Mouse (Mus musculus) midbrain, postnatal 0 days (tissue): ENCODE measurements at regions not wholly inside any gene's neighbourhood (a gene's known extent, or its start where the extent isn't known, plus 50 kb on each side); places are given as distances from the start of the nearest gene placed in this dataset.

ENCODE experiments used
- ATAC-seq: fragments of 200-750 bp; cut with Nextera tagmentation; 2 replicates; pipeline ENCODE4 v1.8.0; 2017; ENCODE audit warnings: moderate number of reproducible peaks, mild to moderate bottlenecking, moderate TSS enrichment, moderate library complexity; ENCODE audit not compliant: low FRiP score
- DNase-seq: peaks from one replicate; pipeline ENCODE4 v3.0.0-alpha.2; 2015; ENCODE audit warnings: low spot score
- H3K27ac ChIP-seq: fragments of 300-500 bp; sonication (generic); 2 replicates; pipeline ENCODE4 v1.5.1; 2014; ENCODE audit warnings: low read depth, mild to moderate bottlenecking, low read length, mixed read lengths
- H3K27me3 ChIP-seq: fragments of 300-500 bp; sonication (generic); 2 replicates; pipeline ENCODE4 v1.6.1; 2014; ENCODE audit warnings: low read length, control low read depth, mixed read lengths; ENCODE audit not compliant: insufficient read depth
- H3K36me3 ChIP-seq: fragments of 300-500 bp; sonication (generic); 2 replicates; pipeline ENCODE4 v1.6.1; 2014; ENCODE audit warnings: low read length, control low read depth, mixed read lengths; ENCODE audit not compliant: insufficient read depth
- H3K4me1 ChIP-seq: fragments of 300-500 bp; sonication (generic); 2 replicates; pipeline ENCODE4 v1.6.1; 2014; ENCODE audit warnings: mild to moderate bottlenecking, control low read depth, antibody characterized with exemption, low read length, mixed read lengths; ENCODE audit not compliant: insufficient read depth
- H3K4me2 ChIP-seq: fragments of 300-500 bp; sonication (generic); 2 replicates; pipeline ENCODE4 v1.6.1; 2014; ENCODE audit warnings: low read depth, mild to moderate bottlenecking, low read length, mixed read lengths; ENCODE audit not compliant: poor library complexity, severe bottlenecking
- H3K4me3 ChIP-seq: fragments of 300-500 bp; sonication (generic); 2 replicates; pipeline ENCODE4 v1.5.1; 2014; ENCODE audit warnings: low read depth, mild to moderate bottlenecking, low read length, moderate library complexity
- H3K9ac ChIP-seq: fragments of 300-500 bp; sonication (generic); replicated peaks from 2 replicates; pipeline ENCODE4 v1.6.1; 2014; ENCODE audit warnings: mild to moderate bottlenecking, low read length, moderate library complexity, mixed read lengths; ENCODE audit not compliant: poor library complexity, severe bottlenecking
- H3K9me3 ChIP-seq: fragments of 300-500 bp; sonication (generic); 2 replicates; pipeline ENCODE4 v1.6.1; 2016; ENCODE audit warnings: low read length, control low read depth
- CTCF ChIP-seq: IDR thresholded peaks from 2 replicates; pipeline ENCODE4 v1.5.1; 2016; ENCODE audit warnings: antibody characterized with exemption, mild to moderate bottlenecking
- WGBS: fragments of 180-500 bp; shearing (Covaris S2); extraction: QIAGEN DNeasy Blood & Tissue Kit; methylation state at CpG from one replicate; pipeline ENCODE4 v1.1.7; 2014; 5-methylcytosine and 5-hydroxymethylcytosine counted together

DNA sequence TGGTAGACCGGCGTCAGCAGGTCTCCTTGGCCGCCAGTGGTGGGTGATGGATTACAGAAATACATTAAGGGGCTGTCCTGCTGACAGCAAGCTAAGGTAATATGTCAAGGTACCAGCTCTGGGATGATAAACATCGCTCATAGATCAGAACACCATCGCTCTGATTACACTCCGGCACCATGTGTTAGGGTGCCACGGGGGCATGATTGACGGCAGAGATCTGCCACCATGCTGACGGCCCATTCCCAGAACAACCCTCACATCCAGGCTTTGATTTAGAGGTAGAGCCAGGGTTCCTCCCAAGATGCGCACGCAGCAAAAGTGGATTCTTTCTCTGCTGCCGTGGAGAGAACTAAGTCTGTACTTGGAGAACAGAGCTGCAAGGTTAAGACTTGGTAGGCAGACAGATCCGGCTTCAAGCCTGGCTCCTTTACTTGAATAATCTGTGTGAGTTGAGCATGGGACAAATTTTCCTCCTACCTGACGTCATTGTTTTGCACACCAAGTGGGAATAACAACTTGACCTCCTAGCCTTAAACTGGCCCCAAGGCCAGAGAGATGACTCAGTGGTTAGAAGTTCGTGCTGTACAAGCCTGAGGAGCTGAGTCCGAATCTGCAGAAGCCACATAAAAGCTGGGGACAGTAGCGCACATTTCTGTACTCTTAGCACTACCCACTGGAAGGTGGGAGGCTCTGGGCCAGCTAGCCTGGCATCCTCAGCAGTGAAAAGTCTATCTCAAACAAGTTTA lies 144.0 kb downstream of the Rplp1 start:
- H3K27me3 ChIP-seq: no peaks in the 10 kb centered on the region
- no peak overlapping the region for H3K9ac ChIP-seq
- TF ChIP-seq CTCF: no peak
- DNase-seq: no peak
- H3K4me3 ChIP-seq: no peak overlapping the region
- no peaks in the 10 kb centered on the region for H3K4me1 ChIP-seq
- H3K4me2 ChIP-seq: no peak overlapping the region
- no peak for ATAC-seq
- 88% methylated on average over 17 of the region's 17 CpGs for WGBS
- no peak overlapping the region for H3K27ac ChIP-seq
- H3K36me3 ChIP-seq: no peaks in the 10 kb centered on the region
- H3K9me3 ChIP-seq: no peaks in the 10 kb centered on the region

DNA sequence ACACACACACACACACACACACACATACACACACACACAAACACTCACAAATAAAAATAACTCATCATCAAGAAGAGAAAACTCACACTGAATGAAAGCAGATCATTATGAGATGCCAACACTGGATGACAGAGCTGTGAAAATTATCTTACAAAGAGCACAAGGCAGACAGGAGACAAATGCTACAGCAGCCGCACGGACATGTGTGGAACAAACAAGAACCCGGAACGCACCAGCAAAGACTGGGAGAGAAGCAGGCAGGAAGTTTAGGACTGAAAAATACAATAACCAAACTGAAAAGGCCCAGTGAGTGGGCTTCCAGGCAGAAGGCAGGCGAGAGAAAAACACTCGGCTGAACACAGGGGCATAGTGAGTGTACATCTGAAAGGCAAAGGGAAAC lies 148.2 kb downstream of the Rplp1 start:
- ATAC-seq (no peak), DNase-seq (no peak)
- TF ChIP-seq CTCF: no peak

DNA sequence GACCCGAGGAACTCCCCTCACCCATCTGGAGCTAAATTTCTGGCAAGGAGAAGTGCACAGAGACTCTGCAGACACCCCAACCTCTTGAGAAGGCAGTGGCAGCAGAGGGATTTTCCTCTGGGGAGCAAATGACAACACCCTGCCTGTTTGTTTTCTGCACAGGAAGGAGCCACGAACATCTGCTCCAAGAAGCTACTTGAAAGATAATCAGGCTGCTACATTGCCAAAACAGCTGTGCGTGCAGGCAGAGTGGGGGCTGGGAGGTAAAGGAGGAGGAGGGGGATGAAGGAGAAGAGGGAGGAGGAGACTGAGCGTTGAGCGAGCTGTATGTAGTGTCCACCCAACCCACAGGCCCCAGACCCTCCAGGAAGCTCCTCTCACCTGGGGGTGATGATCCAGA lies 149.0 kb downstream of the Rplp1 start:
- ATAC-seq: no peak
- TF ChIP-seq CTCF: no peak
- no peak overlapping the region for H3K4me2 ChIP-seq

More for the DNA sequence above, 148.2 kb downstream of the Rplp1 start:
- no peak overlapping the region for H3K4me2 ChIP-seq
- no peak overlapping the region for H3K9ac ChIP-seq
- no peak overlapping the region for H3K27ac ChIP-seq
- no peaks in the 10 kb centered on the region for H3K36me3 ChIP-seq
- H3K9me3 ChIP-seq: no peaks in the 10 kb centered on the region
- H3K4me3 ChIP-seq: no peak overlapping the region
- no peaks in the 10 kb centered on the region for H3K27me3 ChIP-seq
- H3K4me1 ChIP-seq: no peaks in the 10 kb centered on the region
- WGBS: 76% methylated on average over 6 of the region's 6 CpGs

DNA sequence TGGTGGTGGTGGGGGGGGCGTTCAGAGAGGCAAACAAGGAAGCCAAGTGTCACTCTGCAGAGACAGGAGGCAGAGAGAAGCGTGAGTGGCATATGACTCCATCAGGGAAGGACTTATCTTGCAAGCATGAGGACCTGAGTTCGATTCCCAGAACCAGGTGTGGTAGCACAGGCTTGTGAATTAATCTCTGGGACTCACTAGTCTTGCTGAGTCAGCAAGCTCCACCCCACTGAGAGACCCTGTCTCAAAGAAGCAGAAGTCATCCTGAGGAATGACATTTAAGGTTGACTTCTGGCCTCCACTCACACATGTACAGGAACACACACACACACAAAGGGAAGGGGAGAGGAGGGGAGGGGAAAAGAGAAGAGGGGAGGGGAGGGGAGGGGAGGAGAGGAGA lies 156.5 kb downstream of the Rplp1 start:
- TF ChIP-seq CTCF: no peak
- H3K4me2 ChIP-seq: no peak overlapping the region
- no peaks in the 10 kb centered on the region for H3K9me3 ChIP-seq
- no peaks in the 10 kb centered on the region for H3K27me3 ChIP-seq
- H3K36me3 ChIP-seq: no peaks in the 10 kb centered on the region
- no peak overlapping the region for H3K27ac ChIP-seq
- DNase-seq (no peak), ATAC-seq (no peak)
- WGBS: 93% methylated on average over 3 of the region's 3 CpGs
- H3K4me3 ChIP-seq: no peak overlapping the region
- no peak overlapping the region for H3K9ac ChIP-seq
- peaks cover 8% of the 10 kb centered on the region for H3K4me1 ChIP-seq

More for the DNA sequence above, 149.0 kb downstream of the Rplp1 start:
- Histone ChIP-seq H3K27me3 (no peaks in the 10 kb centered on the region), H3K9ac (no peak overlapping the region), H3K4me1 (no peaks in the 10 kb centered on the region), H3K9me3 (no peaks in the 10 kb centered on the region), H3K4me3 (no peak overlapping the region), H3K36me3 (no peaks in the 10 kb centered on the region), H3K27ac (no peak overlapping the region)
- DNase-seq: peak; percentile 16
- 54% methylated on average over 5 of the region's 5 CpGs for WGBS

DNA sequence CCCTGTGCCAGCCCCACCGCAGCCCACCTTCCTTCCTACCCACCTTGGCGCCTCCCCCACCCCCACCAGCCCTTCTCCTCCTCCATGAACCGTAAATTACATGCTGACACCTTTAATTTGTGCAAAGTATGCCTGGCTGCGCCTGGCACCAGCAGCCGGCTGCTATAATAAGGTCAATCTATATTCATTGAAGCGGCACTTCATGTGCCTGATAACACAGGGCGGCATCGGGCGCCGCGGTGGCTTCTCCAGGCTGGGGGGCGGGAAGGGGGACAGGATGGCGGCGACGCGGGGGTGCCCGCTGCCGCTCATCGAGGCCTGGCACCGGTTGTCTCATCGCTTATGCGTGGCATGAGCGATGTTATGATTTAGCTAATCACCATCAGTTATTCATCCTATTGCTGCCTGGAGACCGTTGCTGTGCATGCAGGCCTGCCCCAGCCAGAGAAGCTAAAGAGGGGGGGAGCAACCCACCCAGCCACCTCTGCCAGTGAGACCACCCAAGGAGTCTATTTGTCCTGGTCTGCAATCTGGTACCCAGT lies 157.5 kb downstream of the Rplp1 start:
- 23% methylated on average over 22 of the region's 24 CpGs for WGBS
- Histone ChIP-seq H3K9me3 (no peaks in the 10 kb centered on the region), H3K27me3 (no peaks in the 10 kb centered on the region), H3K36me3 (no peaks in the 10 kb centered on the region), H3K4me1 (peaks cover 8% of the 10 kb centered on the region), H3K4me2 (no peak overlapping the region), H3K9ac (0 out of 2 replicates have a peak overlapping the region, but pooled peaks have one; percentile 24), H3K4me3 (no peak overlapping the region), H3K27ac (peak overlapping the region; percentile 62)
- ATAC-seq: peak; percentile 66
- TF ChIP-seq CTCF: no peak
- peak; percentile 88 for DNase-seq

DNA sequence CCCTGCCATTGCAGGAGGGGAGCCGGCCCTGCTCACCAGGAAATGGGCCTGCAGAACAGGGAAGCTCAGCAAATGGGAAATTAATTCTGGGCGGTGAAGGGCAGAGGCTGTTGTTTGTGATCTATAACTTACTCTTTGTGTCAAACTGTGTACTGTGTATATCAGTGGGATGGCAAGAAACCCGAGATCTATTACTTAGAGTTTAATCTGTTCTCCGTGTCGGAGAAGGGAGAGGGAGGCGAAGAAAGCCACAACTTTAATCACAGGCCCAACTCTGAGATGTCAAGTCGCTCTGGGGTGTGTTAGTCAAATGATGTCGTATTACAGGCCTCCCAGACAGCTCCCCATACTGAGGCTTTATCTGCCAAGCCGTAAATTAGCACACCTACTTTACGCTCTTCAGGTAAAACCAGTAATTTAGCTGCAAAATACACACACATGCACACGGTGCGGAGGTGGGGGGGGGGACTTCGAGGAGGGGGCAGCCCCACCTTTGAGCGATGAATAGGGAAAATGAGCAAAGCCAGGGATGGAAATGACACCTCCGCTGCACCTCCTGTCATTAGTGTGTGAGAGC lies 158.0 kb downstream of the Rplp1 start:
- WGBS: 56% methylated on average over 15 of the region's 15 CpGs
- no peaks in the 10 kb centered on the region for H3K36me3 ChIP-seq
- peak overlapping the region; percentile 62 for H3K27ac ChIP-seq
- TF ChIP-seq CTCF: no peak
- no peak overlapping the region for H3K4me2 ChIP-seq
- no peaks in the 10 kb centered on the region for H3K27me3 ChIP-seq
- H3K9ac ChIP-seq: no peak overlapping the region
- no peaks in the 10 kb centered on the region for H3K9me3 ChIP-seq
- peaks cover 8% of the 10 kb centered on the region for H3K4me1 ChIP-seq
- H3K4me3 ChIP-seq: no peak overlapping the region
- peak; percentile 31; the same call in 1 of the 2 replicates for ATAC-seq
- DNase-seq: peak; percentile 47
